In the genomic region with DNA sequence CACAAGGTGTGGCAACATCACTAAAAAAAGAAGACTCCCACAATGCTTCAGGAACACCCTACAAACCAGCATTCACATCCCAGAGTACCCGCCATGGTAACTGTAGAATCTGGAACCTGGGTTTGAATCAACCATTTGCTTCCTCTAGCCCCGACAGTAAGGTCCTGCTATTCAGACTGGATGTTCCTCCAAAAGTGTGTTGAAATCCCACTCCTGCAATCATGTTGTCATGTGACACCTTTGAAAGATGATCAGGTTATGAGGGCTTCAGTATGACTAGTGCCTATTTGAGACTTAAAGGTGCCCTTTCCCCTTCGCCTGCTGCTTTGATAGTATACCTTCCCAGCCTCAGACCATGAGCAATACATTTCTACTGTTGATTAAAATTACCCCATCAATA, we compare ENCODE assay signal across 22 mouse cellular contexts. TPM values are rescaled to one million over a fixed set of nuclear protein-coding genes. Genes with fewer than 3 reads are reported as not detected.
A peak's percentile ranks its signal among the peaks of the same experiment; 100 is the strongest.
DNase-seq lines count a peak whose midpoint lies in the region; ATAC-seq and TF ChIP-seq lines count a peak whose summit lies in the region.
"Had no signal": no experiment of that assay in that cellular context is flagged by ENCODE, and none has a peak within 500 bp of the region (broad histone marks: within the 10 kb centered on the region; RNA-seq: fewer than 3 reads in every experiment).

No protein-coding gene starts in this region.

- 63% methylated on average over 3 of the region's 3 CpGs for WGBS in liver, adult 2 months
- WGBS in liver, embryonic 12.5 days (ENCODE audit: insufficient replicate concordance): 75% methylated on average over 3 of the region's 3 CpGs

- H3K4me2 ChIP-seq in liver, embryonic 12.5 days: no peak overlapping the region
- H3K4me2 ChIP-seq: forebrain, embryonic 13.5 days; heart, embryonic 11.5 days; hindbrain, embryonic 12.5 days; hindbrain, embryonic 15.5 days had no signal

- no peak overlapping the region for H3K4me3 ChIP-seq in liver, adult 2 months (ENCODE audit: insufficient read depth, low read depth, low read length)
- no peak overlapping the region for H3K4me3 ChIP-seq in liver, embryonic 12.5 days
- H3K4me3 ChIP-seq: forebrain, embryonic 10.5 days; forebrain, embryonic 13.5 days; hindbrain, embryonic 12.5 days; hindbrain, embryonic 15.5 days had no signal

- no peaks in the 10 kb centered on the region for H3K9me3 ChIP-seq in liver, embryonic 12.5 days (replicated peaks)
- H3K9me3 ChIP-seq: forebrain, embryonic 10.5 days; forebrain, embryonic 13.5 days; hindbrain, embryonic 12.5 days; hindbrain, embryonic 15.5 days had no signal

- H3K27ac ChIP-seq in liver, adult 2 months (replicated peaks; ENCODE audit: insufficient read depth, low read depth, low read length): no peak overlapping the region
- H3K27ac ChIP-seq in liver, embryonic 12.5 days: no peak overlapping the region
- H3K27ac ChIP-seq: forebrain, embryonic 10.5 days; forebrain, embryonic 13.5 days; hindbrain, embryonic 15.5 days had no signal

- ATAC-seq in liver, embryonic 12.5 days: no peak
- ATAC-seq in megakaryocyte, adult 5-6 weeks (ENCODE audit: poor library complexity, severe bottlenecking): peak; percentile 37
- ATAC-seq: CD4-positive, CD25-positive, alpha-beta regulatory T cell, adult 4 months; forebrain, embryonic 13.5 days; forebrain, embryonic 16.5 days had no signal

- TF ChIP-seq POLR2A in liver, adult 2 months (IDR thresholded peaks at IDR 0.05; ENCODE audit: extremely low read depth, insufficient read depth, low read length): no peak

- H3K9ac ChIP-seq in liver, adult 2 months (ENCODE audit: low read depth, low read length): no peak overlapping the region
- H3K9ac ChIP-seq in liver, embryonic 12.5 days: no peak overlapping the region
- H3K9ac ChIP-seq: forebrain, embryonic 13.5 days; hindbrain, embryonic 12.5 days; hindbrain, embryonic 15.5 days had no signal

- H3K27me3 ChIP-seq in liver, adult 2 months (ENCODE audit: control insufficient read depth, insufficient read depth, low read length): no peaks in the 10 kb centered on the region
- no peaks in the 10 kb centered on the region for H3K27me3 ChIP-seq in liver, embryonic 12.5 days (replicated peaks)
- H3K27me3 ChIP-seq: forebrain, embryonic 13.5 days; hindbrain, embryonic 12.5 days; hindbrain, embryonic 15.5 days had no signal

- peak; percentile 57 for DNase-seq in liver, adult 2 months (ENCODE audit: extremely low read depth, low read depth, low spot score)
- peak; percentile 46 for DNase-seq in lung, postnatal 36 days
- DNase-seq in lung, postnatal 4 days: no peak
- no peak for DNase-seq in kidney, postnatal 14 days
- no peak for DNase-seq in left cerebral cortex, postnatal 4 days
- DNase-seq: adrenal gland, adult 2 months; adrenal gland, postnatal 14 days; cerebellum, adult 18-20 months; cerebellum, adult 9-10 months; cerebellum, postnatal 14 days; gastrocnemius, postnatal 10 days; gastrocnemius, postnatal 36 days; heart, adult 11 months had no signal

- H3K79me2 ChIP-seq in liver, adult 2 months (ENCODE audit: control insufficient read depth, insufficient read depth, low read length): peaks cover 3% of the 10 kb centered on the region; the same call in 1 of the 2 replicates

- H3K4me1 ChIP-seq in liver, adult 2 months (ENCODE audit: control insufficient read depth, insufficient read depth, low read length): peaks cover 7% of the 10 kb centered on the region
- peaks cover 14% of the 10 kb centered on the region for H3K4me1 ChIP-seq in liver, embryonic 12.5 days

- intact Hi-C loops in left cerebral cortex, postnatal 4 days (cut with DNase I): no loop called here

- H3K36me3 ChIP-seq in liver, adult 2 months (ENCODE audit: control insufficient read depth, insufficient read depth, low read length): no peaks in the 10 kb centered on the region
- H3K36me3 ChIP-seq in liver, embryonic 12.5 days: no peaks in the 10 kb centered on the region
- H3K36me3 ChIP-seq: hindbrain, embryonic 15.5 days had no signal

- no peak for TF ChIP-seq CTCF in liver, adult 2 months (IDR thresholded peaks at IDR 0.05; ENCODE audit: low read depth, low read length)

RNA-seq across cellular contexts. Expression of gene Ldlrad3, which starts 28.6 kb away (rescaled TPM):
- 4.5 and 7.6 TPM in 2 replicates for total RNA-seq in liver, adult 2 months (2014; rRNA removed)
- 2.8 and 3.8 TPM in 2 replicates for polyA plus RNA-seq in liver, adult 2 months (2012; rRNA removed)
- 7.6 and 8.2 TPM in 2 replicates for polyA plus RNA-seq in liver, embryonic 12.5 days (2016; fragmentation: Nextera tagmentation; extraction: Ambion mirVana)
- 58.9 and 65.5 TPM in 2 replicates for total RNA-seq in megakaryocyte, adult 5-6 weeks (2015)
- 55.1 and 58.9 TPM in 2 replicates for total RNA-seq in megakaryocyte, adult 5-6 weeks (2017)
- 10 to 100 TPM; 21.6 to 23.0 TPM for total RNA-seq in left cerebral cortex, postnatal 4 days (2021)

Comparison
In these comparisons a context has a peak if more than half of its experiments do, and no peak if none do; other contexts are left out.
1. DNase-seq: peak in liver, adult 2 months (single experiment) and lung, postnatal 36 days (single experiment); none in lung, postnatal 4 days (0 of 2), kidney, postnatal 14 days (single experiment) and left cerebral cortex, postnatal 4 days (single experiment).